Mouse (Mus musculus) adrenal gland, postnatal 25 days (tissue): ENCODE measurements around the gene Prkca. TPM values are rescaled to one million over a fixed set of nuclear protein-coding genes. Genes with fewer than 3 reads are reported as not detected.

ENCODE experiments used
- DNase-seq: peaks from one replicate; pipeline ENCODE4 v3.0.0; 2021; ENCODE audit warnings: mixed read lengths
- total RNA-seq: library from RNA; stranded (reverse); gene quantifications from 2 replicates; pipeline ENCODE4 v1.2.3, GENCODE M21; 2021

Gene Prkca
- total RNA-seq, 1 experiment from 2014 or later, result 7.8 TPM

DNA sequence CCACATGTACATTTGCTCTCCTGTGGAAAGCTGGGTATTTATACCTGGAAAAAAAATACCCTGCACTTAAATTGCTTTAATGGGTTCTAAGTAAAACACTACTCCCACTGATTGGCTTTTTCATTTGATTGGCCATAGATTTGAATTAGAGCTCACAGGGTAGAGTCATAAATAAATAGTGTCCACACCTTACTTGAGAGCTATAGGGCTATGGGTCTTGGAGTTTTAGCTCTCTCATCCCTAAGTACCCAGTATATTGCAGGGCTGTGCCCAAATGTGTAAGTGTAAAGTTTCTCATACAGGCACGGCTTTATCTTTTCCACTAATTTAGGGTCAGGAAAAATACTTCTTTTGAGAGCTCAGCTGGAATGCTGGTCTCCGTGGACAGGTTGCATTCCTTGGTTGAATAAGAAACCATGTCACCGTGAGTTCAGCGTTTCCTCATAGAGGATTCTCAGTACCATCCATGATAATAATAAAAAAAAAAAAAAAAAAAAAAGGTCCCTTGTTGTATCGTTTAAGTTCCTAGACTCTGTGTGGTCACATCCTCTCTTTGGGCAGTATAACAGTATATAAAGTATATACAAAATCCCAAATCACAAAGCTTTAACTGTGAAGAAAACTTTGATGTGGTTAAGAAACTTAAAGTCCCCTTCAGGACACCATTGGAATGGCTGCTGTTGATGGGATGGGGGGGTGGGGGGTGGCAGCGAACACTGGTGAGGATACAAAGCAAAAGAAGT, 82.8 kb downstream of the Prkca start:
- no peak for DNase-seq

DNA sequence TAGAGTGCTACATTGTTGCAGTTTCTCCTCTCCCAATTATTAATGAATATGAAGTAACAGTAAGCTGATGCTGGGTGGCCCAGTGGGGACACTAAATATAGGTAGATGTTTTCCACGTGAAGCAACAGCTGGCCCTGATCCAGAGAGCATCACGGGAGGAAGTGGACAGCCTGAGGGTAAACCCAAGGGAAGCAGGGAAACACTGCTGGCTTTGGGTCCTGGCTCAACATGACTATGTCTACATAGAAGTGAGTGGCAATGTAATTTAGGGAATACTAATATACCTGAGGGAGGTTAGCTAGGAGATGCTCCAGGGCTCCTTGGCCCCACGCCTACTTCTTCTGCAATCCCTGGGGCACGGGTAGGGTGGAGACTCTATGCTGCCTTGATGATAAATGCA, 84.3 kb downstream of the Prkca start:
- peak; percentile 9 for DNase-seq

DNA sequence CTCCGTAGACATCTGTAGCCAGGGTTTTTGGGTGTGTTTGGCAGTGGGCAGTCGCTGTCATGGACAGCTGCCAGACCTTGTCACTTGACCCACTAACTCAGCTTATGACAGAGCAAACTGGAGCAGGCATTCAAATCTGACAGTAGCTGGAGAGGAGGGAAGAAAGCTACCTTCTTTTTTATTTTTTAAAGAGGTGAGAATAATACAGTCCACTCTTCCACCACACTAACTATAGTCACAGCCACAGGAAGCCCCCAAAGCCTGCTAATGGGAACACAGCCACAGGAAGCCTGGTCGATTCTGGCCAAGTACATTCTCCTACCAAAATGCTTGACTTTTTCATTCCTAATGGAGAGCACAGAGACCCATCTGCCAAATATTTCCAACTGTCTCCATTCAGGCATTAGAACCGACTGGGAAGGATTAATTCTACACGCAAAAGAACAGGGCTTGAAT, 84.9 kb downstream of the Prkca start:
- peak; percentile 56 for DNase-seq

DNA sequence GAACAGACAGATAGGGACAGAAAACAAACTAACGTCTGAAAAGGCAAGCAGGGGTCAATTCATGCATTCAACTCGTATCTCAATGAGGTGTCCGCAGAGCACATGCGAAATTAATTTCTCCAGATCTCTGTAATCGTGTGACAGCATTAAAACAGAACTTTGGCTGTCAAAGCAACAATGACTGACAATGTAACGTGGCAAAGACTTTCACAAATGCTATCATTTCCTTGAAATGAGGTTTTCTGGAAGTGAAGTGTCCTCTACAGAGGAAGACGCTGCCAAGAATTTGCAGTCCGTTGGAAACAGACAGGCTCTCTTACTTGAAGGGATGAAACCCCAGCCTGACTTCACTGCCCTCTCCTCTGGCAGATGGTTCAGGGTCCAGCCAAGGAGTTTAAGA, 85.8 kb downstream of the Prkca start:
- DNase-seq, result no peak

DNA sequence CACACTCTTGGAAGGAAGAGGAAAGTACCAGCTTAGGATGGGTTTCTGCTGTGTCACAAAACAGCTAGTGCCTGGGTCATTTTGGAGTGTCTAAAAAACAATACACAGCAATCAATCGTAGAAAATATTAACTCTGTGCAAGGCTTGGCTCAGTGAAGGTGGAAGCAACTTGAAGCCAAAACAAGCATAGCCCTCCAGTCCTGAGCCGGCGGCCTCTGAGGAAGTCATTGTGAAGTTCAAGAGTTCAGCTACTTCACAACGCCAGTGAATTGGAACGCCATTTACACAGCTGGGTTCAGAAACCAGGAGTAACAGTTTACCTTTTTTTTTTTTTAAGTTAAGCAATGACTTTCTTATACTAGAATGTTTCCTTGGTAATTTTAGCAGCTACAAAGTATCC, 89.0 kb downstream of the Prkca start:
- DNase-seq, result no peak

DNA sequence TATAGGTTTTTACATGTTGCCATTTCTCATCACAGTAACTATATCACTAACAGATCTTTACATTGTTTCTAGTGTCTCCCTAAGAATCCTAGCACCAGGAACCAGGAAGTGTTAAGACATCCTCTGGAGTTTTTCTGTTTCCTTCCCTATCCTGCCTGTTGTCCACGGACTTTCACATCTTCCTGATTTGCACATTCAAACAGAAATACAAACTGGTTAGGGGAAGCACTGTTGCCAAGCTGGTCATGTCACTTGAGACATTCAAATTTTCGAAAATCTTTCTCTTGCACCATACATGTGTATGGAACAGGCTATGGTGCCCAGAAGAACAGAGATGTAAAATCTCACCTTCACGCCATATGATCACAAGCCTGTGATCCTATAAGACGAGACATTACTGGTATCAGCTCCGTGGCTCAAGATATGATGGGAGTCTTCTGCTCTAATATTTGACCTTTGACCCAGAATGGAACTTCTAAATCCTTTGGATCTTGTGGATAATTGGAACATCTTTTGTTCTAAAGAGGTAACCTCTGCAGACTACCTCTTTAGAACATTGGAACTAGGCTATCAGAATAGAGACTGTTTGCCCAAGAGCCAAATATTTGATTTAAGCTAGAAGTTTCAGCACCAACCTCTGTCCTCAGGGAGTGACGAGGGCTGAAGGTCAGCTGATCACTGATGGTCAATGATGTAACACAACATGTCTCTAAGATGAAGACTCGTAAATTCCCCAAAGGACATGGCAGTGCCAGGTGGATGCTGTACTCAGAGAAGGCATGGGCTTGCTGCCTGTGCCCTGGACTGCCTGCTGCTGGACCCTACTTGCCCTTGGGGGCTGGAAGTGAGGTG, 91.6 kb downstream of the Prkca start:
- DNase-seq, result no peak

DNA sequence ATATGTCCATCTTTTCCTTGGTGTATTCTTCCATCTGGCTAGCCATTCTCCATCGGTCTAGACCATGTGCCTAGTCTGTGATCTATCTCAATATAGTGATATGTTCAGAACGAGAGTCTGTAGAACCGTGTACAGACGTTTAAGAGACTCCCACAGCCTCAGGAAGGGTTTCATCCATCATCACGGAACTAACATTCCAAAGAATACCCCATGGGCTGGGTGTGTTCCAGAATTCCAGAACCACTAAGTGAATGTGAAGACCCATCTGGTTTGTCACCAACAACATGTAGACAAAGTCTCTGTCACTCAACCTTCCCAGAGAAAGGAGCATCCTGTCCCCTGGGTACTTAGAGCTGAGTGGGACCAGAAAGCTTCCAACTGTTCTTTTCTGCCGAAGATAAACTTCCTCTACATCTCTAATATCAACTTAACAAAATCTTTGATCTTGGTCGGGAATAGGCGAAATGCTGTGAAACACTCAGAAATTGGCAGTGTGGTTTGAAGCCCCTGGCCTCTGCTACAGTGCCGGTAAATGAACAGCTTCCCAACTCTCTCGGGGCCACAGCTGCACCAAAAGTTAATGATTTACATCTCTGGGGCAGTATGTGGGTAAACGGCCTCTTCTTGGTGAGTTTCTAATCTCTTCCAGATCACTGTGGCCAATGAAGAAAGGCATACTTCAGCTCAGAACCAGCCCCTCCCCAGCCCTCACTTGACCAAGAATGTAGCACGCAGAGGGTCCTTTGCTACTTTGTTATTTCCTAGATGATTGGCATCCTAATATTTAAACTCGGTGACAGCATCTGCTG, 92.7 kb downstream of the Prkca start:
- no peak for DNase-seq

DNA sequence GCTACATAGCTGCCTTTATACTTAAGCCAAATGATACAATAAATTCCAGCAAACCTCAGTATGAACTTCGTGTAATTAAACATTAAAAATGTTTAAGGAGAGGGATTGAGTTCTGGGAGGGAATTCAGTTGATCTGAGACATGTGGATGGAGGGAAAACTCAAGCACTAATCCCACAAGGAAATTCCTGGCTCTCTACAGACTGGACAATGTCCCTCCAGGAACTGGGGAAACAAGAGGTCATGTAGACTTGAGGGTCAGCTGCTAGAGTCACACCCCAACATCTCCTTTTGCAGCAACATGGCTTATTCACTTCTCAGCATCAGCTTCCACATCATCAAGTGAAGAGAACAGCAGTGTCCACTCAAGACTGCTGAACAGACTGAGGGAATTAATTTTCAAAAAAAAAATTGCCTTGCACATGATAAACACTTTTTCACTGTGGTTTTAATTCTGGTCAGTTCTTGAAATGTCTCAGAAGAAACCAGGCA, 93.5 kb downstream of the Prkca start:
- no peak for DNase-seq

DNA sequence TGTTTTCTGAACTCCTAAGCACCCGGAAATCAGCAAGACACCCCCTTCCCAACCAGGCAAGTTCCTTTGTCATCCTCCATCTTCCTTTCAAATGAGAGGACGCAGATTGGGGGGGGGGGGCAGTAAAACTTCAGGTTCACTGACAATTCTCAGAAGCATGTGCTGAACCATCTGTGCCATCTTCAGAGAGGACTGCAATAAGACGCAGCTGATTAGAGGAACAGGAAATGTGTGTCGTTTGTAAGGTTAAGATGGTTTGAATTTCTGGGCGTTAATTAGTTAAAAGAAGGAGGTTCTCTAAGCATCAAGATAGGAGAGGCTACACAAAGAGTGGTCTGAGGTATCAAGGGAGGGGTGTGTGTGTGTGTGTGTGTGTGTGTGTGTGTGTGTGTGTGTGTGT, 94.2 kb downstream of the Prkca start:
- DNase-seq, result no peak

DNA sequence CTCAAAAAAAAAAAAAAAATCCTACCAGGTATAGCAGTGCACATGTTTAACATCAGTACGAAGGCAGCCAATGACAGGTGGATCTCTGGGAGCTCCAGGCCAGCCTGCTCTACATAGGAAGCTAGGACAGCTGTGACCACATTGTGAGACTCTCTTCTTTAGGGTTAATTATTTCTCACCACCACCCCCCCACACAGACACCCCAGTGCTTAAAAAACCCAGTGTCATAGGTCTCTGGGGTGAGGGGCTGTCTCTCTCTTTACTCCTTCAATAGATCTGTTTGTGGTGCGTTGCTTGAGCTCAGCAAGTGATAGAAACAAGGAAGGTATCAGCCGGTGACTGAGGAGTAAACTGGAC, 94.7 kb downstream of the Prkca start:
- no peak for DNase-seq

DNA sequence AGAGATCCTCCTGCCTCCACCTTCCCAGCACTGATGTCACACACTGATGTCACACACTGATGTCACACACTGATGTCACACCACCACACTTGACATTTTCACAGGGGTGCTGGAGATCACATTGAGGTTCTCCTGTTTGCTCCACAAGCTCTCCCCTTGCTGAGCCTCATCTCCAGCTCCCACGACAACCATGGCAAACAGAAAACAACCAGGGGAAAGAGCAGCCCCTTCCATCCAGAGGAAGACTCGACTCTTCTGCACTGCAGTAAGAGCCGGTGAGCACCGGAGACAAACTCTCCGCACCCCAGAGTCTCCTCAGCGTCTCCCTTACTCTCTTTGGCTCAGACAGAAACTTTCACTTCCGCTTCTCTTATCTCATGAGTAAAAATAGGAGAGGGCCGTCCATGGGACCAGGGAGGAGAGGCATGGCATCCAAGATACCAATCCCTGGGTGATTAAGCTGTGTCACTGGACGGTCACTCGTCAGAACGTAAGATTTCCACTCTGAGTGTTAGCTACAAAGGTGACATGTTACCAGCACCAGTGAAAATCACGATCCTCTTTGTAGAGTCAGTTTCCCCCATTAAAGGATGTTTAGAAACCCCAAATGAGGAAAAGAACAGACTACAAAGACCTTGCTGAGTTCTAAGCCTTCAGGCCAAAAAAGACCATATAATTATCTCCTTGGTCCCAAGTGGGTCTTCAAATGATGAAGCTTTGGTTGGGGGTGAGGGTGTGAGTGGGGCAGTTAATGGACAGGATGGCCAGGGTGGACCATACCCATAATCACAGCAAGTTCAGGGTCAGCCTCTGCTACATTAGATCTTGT, 95.3 kb downstream of the Prkca start:
- DNase-seq, result no peak

DNA sequence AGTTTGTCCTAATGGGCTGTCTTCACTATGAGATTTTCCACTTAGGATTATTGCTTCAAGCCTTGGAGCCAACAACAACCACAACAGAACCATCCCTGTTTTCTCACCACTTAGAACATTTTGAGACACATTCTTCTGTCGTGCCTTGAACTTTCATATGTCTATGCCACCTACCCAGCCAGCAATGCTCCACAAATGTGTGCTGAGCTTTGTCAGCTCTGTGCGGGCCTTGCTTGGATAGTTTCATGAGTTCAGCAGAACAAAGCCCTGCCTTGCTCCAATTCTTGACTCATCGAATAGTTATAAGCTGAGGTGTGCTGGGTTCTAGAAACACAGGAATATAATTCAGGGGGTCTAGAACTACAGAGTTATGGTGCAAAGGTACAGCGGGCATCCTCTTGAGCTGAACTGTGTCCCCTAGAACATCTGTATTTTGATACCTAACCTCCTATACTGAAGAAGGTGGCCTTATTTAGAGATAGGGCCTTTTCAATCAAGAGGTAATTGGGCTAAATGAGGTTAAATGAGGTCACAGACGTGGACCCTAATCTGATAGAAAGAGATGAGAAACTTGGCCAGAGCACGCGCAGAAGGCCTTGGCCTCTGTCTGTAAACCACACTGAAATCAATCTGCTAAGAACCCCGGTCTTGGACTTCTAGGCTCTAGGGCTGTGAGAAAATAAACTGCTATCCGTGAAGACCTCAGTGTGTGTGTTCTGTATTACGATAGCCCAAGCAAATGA, 96.4 kb downstream of the Prkca start:
- DNase-seq, result no peak

DNA sequence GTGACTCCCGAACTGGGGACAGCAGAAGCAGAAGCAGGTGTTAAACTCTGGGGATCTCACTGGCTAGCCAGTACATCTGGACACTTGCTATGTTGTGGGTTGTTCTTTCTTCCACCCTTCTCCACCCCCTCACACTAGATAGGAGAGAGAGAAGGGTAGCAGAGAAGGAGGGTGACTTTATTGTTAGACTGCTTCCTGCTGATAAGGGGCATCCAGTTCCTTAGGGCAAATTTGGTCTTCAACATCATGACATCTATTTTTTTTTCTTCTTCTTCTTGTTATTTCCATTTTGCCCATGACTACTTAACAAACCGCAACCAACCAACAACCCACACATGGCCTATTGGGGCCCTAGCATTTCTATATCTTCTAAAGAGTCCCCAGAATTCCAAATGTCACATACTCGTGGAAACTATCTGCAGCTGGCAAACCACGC, 97.4 kb downstream of the Prkca start:
- DNase-seq, result no peak

DNA sequence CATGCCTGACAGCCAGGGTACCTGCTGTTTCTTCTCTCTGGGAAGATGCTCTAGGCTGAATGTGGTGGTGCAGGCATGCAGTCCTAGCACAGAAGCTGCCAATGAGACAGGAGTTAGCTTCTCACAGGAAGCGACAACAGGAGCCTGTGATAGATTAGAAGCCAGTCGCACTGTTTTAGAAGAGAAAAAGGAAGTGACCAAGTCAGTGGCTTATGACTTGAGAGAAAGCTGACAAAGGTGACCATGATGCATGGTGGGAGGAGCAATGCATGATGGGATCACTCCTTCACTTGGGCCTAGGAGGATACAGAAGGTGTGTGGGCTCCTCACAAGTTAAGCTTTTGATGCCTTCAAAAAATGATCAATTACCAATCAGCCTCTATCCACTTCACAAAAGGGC, 99.5 kb downstream of the Prkca start:
- no peak for DNase-seq

DNA sequence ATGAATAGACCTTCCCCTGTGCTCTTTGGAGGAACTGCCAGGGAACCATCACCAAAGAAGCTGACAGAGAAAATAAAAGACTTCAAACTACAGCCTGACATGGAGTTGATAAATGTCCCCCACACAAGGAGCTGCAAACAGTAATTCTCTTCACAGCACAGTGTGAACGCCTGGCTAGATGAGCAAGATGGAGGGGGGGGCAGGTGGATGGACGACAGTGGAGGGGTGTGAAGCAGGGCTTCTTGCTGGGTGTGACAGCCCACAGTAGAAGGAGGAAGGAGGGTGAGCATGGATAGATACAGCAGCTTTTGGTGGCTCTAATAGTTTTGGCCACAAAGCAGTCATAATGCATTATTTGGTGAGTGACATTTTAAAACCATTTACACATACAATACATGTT, 100.1 kb downstream of the Prkca start:
- DNase-seq, result no peak

DNA sequence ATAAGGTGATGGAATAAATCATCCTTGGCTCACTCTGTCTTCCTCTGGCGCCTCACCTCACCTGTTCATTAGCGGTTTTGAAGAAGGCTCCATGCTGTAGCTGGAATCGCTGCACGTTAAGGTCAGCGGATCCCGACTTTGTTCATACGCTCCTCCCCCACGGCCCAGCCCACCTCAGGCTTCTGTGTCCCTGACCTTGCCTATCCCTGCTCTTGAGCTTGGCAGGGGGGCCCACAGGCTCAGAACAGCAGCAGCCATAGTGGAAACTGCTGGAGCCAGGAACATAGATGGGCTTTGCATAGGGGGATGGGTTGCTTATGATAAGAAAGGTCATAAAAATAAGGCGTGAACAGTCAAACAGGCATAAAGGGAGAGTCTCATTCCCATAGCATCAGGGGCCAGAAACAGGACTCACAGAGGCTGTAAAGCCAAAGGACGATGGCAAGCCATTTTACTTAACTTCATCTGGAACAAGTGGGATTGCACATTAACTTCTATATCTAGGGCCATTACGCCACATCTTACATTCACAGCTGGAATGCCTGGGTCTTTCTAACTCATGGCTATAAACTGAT, 102.7 kb downstream of the Prkca start:
- DNase-seq, result no peak

DNA sequence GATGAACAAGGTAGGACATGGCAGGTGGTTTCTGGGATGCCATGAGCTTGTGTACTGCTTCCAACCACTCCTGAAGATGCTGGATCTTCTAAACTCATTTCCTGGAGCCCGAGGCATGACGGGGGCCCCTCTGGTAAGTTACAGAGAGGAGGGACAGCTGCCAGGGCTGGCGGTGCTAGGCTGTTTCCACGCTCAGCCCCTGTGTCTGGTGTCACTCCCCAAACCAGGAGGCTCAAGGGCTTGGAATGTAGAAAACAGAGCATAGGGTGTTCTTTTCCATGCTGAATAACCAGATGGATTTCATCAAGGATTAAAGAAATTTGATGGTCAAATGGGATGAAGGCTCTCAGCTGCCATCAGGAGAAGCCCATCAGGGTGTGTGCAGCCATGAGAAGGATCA, 104.6 kb downstream of the Prkca start:
- no peak for DNase-seq

DNA sequence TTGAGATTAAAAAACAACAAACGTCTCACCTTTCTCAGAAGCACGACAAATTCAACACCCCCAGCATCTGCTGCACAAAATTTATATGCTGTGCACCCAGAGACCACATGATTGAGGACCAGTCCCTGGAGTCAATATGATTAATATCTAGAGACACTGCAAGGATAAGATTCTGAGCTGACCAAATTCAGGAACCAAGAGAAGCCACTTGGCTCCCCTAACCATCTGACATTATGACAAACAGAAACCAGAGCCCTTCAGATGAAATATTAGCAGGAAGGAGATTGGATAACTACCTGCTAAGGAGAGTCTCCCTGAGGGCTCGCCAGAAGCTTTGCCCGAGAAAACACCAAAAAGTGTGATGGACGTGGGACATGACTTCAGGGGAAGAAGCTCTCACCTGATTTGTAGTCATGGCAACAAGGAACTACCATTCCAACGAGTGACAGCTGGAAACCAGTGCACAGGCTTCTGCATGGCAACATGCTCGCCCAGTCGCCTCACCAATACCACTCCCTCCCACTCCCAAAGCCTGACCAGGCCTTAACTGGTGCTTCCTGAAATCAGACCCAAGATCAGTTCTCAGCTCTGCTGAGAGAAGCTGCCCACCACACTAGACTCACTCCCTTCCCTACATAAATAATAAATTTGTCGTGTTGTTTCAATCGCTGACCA, 106.8 kb downstream of the Prkca start:
- no peak for DNase-seq

DNA sequence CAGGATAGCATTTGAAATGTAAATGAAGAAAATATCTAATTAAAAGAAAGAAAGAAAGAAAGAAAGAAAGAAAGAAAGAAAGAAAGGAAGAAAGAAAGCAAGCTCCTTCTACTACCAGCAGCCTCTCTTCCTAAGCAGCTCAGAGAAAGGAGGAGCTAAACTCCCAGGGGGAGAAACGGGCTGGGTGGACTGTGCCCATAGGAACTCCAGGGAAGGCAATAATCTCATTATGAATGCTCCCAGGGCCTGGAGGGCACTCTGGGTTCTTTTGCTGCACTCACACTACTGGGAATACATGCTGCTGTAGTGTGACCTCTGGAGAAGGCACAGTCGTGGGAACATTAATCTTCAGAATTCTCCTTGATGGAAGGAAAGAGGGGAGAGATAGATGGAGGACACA, 107.5 kb downstream of the Prkca start:
- DNase-seq, result no peak

DNA sequence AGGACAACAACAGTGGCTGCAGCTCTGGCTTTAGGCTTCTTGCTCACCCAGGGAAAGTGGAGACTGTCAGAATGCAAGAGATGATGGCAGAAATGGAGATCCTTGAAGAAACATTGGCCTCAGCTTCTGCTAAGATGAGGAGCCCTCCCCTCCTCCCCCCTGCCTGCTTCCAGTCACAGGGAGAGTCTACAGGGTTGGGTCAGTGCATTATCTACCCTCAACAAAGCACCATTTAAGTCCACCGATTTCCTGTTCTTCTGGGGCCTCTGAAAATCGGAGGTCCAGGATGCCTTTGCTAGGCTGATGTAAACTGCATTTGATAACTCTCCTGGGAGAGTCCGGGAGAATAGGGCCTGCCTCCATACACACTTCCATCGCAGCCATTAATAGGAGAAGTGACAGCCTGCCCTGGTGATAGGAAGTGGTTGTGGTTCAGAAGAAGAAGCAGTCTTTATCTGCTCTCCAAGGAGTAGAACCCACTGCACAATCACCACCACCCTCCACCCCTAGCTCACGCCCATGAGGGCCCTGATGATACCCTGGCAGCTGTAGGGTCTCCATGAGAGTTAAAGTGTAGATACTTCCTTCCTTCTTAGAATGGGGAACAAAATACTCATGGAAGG, 108.5 kb downstream of the Prkca start:
- no peak for DNase-seq
